Mouse (Mus musculus) WW6 (cell line): ENCODE measurements around the gene Ssbp2.
A peak's percentile ranks its signal among the peaks of the same experiment; 100 is the strongest.

Experiments used
- DNase-seq: peaks from one replicate; pipeline ENCODE4 v3.0.0-alpha.2; 2013; ENCODE audit warnings: low read depth, low spot score

The Ssbp2 gene

DNA sequence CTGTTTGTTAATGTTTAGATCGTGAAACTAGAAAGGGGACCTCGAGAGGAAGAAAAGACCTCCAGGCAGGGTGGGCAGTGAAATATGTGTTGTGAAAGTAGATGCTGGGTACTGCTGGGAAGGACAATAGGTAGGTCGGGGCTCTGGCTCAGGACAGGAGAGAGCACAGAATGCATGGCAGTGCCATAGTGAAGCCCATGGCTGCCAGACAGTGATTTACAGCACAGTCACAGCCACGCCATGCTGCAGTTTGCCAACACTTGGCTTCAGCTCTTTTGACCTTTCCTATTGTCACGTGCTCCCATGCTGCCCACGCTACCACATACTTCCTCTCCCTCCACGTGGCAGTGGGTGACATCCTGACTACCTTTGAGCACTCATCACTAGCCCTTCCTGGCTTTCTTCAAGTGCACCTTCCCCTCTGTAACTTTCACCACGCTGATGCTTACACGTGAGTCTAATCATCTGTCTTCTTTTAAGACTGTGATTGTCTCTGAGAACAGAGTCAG, 171.3 kb downstream of the Ssbp2 start:
- DNase-seq = no peak

DNA sequence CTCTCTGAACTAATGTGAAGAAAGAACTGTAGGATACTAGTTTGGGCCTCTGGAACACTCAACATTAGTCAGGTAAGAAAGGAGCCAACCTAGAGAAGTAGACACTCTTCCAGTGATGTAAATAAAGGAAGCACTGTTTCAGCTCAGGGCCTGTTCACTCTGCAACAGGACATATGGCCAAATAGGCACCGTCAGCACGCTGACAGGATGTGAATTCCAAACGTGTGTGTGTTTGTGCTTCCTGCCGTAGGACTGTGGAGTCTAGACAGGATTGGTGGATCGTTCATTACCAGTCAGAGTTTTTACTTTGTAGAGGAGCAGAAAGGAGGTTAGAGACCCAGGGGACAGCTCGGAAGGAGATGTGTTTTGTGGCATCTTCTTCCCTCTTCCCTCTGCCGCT, 174.0 kb downstream of the Ssbp2 start:
- DNase-seq = no peak

DNA sequence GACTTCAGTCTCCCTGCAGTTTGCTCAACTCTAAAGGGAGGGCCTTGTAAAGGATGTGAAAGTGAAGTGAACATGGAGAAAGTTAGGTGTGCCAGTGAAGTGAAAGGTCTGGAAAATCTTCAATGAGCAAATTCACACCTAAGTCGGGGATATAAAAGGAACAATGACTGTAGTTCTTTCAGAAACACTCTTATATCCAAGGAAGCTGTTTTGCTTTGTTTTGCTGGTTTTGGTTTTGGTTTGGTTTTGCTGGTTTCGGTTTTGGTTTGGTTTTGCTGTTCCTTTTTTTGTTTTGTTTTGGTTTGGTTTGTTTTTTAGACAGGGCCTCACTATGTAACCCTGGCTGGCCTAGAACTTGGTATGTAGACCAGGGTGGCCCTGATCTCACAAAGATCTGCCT, 175.9 kb downstream of the Ssbp2 start:
- DNase-seq = no peak

DNA sequence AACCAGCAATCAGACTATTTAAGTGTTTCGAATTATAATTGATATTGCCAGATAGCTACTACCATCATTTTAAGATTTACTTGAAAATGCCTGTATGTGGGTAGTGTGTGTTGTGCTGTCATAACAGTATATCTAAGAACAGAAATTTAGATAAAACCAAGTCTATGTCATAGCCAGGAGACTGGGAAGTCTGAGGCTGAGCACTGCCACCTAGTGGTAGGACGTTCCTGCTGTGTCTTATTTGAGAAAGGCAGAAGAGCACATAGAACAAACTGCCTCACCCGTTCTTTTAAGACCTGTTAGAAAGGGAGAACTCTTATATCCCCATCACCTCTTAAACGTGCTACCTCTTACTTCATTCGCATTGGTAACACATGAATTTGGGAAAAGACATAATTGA, 176.7 kb downstream of the Ssbp2 start:
- peak; percentile 20 for DNase-seq

DNA sequence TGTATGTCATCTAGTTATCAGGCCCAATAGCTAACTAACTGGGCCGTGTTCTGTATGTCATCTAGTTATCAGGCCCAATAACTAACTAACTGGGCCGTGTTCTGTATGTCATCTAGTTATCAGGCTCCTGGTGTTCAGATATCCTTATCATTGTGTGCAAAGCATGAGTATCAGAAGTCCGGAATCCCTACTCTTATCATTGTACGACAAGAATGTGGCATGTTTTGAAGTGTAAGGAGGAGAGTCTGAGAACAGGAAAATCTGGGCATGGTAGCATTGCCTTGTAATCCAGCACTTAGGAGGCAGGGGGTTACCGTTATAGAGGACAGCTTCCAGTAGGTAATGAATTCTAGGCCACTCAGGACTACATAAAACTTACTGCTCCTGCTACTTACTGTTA, 178.8 kb downstream of the Ssbp2 start:
- no peak for DNase-seq

DNA sequence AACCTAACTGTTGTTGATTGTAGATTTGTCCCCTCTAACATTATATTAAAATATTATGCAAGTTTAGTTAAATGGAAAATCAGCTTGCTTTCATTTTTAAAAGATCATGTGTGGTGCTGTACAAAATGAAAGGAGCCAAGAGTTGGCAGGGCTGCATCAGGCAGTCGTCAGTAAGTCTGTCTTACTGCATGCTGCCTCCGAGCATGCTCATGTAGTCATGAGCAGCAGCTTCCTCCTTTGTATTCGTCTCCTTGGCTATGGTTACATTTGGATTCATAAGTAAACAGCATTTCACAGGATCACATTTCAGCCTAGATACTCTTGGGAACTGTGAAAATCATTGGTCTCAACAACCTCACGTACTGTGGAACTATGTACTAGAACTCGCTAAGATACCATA, 180.1 kb downstream of the Ssbp2 start:
- no peak for DNase-seq

DNA sequence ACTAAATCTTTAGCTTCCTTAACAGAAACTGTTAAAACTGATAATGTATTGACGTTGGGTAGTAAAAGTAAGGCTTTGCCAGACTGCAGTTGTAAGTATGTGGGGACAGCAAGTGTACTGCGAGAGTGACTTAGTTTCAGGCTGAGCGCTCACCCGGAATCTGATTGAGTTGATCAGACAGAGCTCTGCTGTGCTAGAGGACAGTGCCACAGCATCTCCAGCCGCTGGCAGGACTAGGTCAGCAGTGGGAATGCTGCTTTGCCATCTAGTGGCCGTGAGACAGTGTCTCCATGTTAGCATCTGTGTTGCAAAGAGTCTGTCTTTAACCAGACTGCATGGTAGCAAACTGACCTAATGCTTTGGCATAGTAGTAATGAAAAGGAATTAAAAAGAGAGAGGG, 188.2 kb downstream of the Ssbp2 start:
- peak; percentile 5 for DNase-seq

DNA sequence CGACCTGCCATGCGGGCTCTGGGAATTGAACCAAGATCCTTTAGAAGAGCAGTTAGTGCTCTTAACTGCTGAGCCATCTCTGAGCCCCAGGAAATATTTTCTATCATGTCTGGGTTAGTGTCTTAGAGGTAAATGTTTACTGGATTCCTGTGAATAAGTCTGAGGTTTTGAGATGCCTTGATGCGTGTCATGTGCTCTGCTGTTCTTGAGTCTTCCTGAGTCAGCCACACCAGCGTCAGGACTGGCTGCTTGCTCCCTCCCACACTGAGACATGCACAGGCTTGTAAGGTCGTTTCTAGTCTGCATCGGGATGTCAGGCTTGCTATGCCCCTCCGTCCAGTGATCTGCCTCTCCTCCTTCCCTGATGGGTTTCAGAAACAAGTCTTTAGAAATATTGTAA, 189.8 kb downstream of the Ssbp2 start:
- no peak for DNase-seq

DNA sequence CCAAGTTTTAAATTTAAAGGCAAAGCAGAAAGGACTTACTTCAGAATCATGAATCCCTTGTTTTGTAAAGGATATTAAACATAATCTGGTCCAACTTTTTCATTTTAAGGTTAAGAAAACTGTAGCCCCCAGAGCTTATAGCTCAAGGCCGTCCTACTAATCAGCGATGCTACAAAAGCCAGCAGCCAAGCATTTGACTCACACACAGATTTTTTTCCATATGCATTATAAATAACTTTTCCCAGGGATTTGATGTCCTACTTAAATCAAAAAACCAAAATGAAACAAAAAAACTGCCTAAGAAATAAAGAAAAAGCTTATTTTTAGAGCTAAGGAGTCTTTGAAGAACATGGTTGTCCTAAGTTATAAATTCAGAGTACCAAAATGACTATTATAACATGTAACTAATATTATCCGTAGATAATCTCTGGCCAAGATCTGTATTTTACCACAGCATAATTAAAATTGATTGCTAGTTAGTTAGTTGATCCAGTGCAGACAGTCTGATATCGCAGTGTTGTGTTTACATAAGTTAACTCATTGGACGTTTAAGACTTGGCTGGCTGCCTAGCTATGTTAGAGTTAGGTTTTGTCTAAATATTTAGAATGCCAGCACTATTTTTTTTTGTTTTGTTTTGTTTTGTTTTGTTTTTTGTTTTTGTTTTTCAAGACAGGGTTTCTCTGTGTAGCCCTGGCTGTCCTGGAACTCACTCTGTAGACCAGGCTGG, 201.1 kb downstream of the Ssbp2 start:
- no peak for DNase-seq

DNA sequence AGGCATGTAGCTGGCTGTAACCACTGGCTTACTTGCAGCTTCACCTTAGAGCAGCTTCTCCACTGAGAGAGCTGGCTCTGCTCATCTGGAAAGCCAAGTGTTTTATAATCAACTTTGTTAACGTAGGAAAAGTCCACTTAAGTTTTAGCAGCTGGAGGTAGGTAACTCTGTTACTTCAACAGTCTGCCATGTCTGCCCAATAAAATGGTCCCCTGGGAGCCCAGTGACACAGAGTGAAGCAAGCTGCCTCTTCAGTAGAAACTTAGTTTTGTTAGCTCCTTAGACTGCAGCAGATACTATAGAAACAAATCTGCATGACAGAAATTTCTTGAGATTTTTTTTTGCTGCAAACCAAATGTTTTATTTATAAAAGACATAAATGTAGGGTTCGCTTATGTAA, 202.7 kb downstream of the Ssbp2 start:
- no peak for DNase-seq

DNA sequence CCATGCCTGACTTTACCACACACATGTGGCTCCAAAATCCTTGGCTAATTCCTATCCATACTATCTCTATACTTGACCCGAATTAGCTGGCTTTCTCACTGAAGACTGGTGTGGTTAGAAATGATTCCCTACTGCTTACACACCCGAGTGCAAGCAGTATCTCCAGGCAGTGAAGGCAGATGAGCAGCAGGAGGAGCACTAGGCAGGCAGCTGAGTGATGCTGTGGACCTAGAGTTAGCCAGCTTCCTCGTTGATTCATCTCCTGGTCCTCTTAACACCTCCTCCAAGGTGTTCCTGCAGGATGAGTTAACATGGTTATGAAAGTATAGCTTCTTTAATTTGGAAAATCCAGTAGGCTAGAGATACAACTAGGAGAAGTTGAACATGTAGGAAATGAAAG, 213.2 kb downstream of the Ssbp2 start:
- DNase-seq = no peak

DNA sequence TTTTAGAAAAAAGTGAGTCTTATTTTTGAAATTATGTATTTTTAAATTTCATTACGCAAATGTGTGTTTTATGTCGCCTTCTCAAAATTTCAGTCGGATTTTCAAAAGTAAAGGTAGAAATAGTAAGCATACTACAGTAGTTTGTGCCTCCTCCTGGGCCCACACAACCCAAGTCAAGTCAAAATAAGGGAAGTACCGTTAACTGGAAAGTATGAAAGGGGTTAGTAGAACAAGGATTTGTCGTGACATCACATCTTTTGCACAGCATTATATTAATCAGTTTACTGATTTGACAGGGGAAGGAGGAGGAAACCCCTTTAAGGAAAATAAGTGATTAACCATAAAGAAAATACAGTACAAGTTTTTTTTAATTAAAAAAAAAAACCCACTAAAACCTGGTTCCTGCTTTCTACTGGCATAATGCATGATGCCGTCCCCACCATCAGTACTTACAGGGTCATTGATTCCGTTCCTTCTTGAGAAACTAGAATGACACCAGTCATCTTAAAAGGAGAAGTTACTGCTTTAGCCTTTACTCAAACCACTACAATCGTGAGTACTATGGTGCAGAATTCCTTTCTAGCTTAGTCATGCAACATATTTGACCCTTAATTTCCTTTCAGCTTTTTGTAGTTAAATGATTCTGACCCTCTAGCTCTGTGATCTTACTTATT, 220.8 kb downstream of the Ssbp2 start:
- no peak for DNase-seq

DNA sequence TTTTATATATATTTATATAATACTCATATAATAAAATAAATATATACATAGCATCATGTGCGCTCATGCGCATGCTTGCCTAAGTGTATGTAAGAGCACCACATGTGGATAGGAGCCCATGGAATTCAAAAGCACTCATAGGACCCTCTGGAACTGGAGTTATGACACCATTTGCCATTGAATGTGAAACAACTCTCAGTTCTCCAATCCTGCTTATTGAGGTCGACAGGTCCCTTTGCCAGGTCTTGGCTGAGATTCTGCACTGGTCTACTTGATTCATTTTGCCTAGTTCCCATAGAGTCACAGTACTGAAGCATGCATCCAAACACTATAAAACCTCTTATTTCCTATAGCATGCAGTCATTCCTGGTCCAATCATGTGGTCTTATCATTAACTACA, 221.4 kb downstream of the Ssbp2 start:
- no peak for DNase-seq

DNA sequence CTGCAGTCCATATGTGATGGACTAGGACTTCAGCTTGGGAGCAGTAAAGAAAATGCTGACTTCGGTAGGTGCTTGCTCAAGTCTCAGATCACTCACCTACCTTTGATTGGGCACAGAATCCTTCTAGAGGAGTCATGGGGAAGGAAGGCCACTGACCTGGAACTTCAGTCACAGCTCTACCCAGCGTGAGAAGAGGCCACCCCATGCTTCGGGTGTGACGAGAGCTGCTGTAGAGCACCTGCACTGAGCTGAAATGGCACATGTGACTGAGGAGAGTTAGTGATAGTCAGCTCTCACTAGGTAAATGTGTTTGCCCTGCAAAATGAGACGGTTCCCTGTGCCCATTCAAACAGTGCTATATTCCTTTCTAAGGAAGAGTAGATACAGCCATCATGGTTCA, 230.0 kb downstream of the Ssbp2 start:
- no peak for DNase-seq

DNA sequence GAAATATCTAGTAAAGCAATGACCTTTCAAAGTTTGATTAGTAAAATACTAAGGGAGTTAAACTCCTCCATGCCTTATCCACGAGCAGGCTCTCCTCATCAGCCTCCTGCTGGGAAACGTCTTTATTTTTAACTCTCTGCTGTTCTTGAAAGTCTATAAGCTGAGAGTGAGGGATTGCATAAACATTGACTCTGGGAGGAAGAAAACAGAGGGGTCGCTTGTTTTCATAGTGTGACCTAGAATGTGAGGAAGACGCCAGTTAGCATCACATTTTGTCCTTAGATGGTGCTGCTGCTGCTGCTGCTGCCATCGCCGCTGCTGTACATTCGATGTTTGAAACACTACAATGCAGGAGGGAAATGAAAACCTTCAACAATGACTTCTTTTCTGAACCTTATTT, 233.5 kb downstream of the Ssbp2 start:
- no peak for DNase-seq

DNA sequence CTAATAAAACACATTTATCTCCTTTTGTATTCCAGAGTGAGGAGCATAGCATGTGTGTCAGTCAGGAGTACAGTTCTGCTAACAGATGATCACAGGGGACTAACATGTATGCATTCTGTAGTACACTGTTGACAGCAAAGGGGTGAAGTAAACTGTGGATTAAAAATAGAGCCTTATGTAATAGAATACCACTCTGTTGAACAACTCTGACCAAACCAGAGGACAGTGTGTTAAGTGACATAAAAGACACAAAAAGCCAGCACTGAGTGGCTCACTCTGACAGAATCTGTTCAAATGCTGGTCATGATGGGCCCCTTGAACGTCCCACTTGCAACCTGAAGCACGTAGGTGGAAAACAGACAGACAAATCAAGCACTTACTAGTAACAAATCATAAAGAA, 235.3 kb downstream of the Ssbp2 start:
- DNase-seq = no peak

DNA sequence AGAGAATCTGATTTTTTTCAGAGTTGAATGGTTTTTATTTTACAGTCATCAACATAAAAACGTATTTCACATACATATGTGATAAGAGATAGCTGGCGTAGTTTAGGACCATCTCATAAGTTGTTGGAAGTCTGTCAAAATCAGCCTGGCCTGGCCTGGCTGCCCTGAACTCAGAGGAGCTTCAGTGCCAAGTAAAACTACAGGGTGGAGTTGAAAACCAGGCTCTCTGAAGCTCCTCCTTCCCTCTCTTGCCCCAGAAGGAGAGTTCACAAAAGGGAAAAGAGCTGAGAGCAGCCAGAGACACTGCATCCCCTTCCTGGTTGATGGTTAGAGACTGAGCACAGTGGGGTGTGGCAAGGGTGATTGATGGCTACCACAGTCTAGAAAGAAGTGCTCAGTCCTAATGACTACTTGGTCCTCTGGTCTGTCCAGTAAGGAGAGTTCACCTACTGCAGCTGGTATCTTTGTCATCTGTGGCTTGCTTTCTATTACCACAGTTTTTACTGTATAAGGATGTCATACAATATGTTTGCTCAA, 236.1 kb downstream of the Ssbp2 start:
- no peak for DNase-seq

DNA sequence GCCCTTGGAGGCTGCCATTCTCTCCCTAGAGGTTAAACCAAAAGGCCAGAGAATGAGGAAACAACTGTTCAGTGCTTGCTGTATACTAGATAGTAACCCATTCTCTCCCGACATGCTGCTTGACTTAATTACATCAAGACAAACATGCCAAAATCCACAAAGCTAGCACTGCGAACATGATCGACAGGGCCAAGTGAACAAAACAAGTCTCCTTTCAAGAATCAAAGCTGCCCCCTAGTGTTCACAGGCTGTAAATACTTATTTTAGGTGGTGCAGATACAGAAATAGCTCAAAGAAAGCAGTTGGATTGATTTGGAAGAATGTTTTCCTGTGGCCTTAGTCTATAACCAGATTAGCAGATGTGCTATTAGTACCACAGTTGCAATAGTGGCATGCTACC, 236.9 kb downstream of the Ssbp2 start:
- peak; percentile 24 for DNase-seq

DNA sequence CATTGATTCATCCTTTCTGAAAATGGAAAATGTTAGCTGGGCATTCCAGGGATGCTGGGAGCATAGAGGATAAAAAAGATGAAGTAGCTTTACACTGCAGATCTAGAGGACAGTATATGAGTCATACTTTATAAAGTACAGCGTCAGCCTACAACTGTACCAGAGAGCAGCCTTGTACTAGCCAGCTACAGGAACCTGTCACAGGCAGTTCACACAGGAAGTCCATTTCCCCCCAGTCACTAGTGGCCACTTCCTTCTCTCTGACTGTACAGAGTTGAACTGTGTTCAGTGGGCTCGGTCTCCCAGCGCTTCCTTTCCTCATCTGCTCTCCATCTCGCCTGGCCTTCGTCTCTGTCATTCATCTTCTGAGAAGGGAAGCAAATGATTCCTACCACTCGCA, 242.3 kb downstream of the Ssbp2 start:
- no peak for DNase-seq

DNA sequence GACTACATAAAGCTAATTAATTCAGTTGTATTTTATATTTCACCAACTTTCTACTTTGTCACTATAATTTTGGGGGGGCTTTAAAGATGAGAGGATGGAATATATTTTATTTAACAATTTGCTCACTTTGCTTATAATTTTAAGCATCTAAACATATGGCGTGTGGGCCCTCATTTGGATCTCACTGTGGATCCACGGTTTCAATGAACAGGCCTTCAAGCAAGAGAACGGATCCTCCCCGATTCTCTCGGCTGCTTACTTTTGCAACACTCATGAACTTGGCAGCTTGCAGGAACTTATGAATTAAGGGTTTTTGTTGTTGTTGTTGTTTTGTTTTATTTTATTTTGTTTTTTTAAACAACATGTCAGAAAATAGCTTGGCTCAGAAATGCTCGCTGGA, 259.4 kb downstream of the Ssbp2 start:
- DNase-seq = no peak

DNA sequence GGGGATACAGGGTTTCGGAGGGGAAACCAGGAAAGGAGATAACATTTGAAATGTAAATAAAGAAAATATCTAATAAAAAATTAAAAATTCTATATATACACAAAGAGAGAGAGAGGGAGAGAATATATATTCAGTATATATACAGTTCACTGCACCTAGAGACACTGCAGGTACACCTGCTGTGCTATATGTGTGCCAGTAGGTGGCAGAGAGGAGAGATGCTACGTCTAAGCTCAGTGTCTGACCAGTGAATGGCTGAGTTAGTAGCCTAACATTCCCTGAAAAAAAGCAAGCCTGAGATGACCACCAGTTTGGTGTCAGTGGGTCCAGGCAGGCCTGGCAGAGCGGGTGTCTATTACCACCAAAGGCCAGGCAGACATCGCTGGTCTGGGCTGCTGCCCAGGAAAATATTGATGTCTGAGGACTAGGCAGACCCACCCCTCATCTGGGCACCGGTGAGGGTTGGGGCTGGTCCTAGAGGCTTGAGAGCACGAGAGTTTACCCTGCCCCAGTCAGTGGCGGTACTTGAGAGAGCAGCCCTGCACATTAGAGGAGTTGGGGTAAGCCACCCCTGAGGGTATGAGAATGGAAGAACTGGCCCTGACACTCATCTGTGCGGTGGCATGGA, 263.1 kb downstream of the Ssbp2 start:
- DNase-seq = no peak

DNA sequence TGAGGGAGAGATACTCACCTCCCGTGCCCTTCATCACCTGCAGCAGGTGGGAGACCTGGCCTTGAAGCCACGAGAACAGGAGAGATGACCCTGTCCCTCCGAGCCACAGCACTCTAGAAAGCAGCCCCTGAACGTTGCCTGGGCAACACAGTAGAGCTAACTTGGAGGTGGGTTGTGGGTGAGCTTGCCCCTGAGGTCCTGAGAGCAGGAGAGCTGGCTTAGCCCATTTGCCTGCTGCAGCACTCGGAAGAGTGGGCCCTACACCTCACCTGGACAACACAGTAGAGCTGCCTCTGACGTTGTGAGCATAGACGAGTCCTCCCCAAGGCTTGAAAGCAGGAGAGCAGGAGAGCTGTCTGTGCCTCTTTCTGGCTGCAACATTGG, 263.6 kb downstream of the Ssbp2 start:
- DNase-seq = no peak

DNA sequence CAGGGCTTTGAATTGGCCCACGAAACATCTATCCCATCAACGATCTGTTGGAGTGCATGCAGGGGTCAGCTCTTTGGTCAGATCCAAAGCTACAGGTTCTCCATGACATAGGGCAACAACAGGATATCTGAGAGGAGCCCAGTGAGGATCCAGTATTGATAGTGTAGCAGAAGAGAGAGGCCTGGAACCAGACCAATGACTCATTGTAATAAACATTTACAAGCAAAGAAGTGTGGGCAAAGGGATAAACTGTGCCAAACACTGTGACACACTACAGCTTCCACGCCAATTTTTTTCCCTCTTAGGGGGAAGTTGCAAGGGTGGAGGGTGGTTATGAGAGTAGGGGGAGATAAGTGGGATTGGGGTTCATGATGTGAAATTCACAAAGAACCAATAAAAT, 264.1 kb downstream of the Ssbp2 start:
- DNase-seq = no peak
